Mouse (Mus musculus): Measurements from ENCODE around the gene Mbnl2. TPM values are rescaled to one million over a fixed set of nuclear protein-coding genes. Genes with fewer than 3 reads are reported as not detected.
A peak's percentile ranks its signal among the peaks of the same experiment; 100 is the strongest.
"Not testable (repeated sequence)": the region's sequence is repeated elsewhere in the genome, so short reads cannot be mapped to it uniquely, and the experiment has no call there.

Mbnl2 gene
- total RNA-seq, 2 experiments from 2014 or later, result 312 to 318 TPM

DNA sequence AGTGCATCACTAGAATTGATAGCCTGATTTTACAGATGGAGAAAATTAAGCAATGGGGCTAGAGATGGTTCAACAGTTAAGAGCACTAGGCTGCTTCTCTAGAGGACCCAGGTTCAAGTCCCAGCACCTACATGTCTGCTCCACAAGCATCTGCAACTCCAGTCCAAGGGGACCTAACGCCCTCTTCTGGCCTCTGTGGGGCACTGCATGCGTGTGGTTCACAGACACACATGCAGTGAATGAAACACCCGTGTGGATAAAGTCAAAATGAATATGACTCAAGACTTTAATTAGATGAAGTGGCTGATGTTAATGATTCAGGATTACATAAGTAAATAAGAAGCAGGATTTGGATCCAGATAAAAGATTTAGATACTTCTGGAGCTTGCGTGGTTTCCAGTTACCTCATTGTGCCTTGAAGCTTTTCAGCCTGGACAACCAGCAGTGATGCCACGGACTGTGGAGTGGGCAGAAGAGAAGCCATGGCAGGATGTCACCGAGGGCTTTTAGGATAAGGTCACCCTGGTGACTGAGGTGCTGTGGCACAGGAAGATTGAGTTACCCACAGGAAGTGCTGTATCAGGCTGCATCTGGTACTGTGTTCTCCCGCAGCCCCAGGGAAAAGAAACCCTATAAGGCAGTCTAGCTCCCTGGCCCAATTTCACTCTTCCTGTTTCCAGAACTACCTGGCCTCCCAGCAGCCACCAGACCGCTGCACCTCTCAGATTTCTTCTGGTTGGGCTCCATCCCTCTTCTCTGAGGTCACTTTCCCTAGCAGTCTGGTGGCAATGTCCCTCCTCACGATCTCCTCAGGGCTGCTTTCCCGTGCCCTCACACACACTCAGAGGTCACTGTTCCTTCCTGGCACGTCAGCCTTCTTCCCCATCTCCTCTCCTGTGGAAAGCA, 72.2 kb downstream of the Mbnl2 start:
- DNase-seq, result peak; percentile 33 to 50
- intact Hi-C loops (cut with DNase I), result no loop called here

- DNase-seq, result no peak
- intact Hi-C loops (cut with DNase I), result no loop called here
Observed at GRCm38 (mm10) chr14:120349332-120349731, 73.9 kb downstream of the Mbnl2 start.

- no peak for DNase-seq
- intact Hi-C loops (cut with DNase I), result no loop called here
Observed at GRCm38 (mm10) chr14:120352136-120352843, 76.8 kb downstream of the Mbnl2 start.

DNA sequence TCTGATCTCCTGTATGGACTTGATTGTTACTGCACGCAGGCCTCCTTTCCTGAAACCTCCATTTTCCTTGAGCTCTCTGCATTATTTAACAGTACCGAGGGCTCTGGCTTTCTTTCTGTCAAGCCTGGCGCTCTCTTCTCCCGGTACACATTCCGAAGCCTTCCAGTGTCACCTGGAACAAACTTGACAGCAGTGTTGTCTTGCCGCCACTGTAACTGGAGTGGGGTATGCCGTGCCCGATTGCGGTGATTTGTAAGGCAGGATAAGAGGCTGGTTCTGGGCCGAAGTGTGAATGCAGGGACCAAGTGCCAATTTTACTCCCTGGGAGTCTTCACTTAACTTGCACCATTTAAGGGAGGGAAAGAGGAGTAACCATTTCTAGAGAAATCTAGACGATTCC, 77.7 kb downstream of the Mbnl2 start:
- DNase-seq, result no peak
- intact Hi-C loops (cut with DNase I), result no loop called here

DNA sequence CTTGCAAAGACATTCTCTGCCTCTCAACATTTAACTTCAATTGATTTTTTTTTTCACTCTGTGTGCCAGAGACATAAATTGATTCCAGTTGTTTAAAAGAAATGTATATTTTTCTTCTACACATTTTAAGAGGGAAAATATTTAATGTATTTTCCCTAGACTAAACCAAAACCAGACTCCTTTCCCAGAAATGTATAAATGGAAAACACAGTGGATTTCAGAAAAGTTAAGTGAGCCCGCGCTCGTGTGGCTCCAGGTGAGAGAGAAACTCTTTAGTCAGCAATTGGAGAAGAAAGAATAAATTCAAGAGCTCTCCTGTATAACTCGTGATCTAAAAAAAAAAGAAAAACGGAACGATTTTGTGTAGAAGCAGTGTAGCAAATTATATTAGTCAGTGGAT, 79.1 kb downstream of the Mbnl2 start:
- intact Hi-C loops (cut with DNase I), result no loop called here
- DNase-seq, result no peak

DNA sequence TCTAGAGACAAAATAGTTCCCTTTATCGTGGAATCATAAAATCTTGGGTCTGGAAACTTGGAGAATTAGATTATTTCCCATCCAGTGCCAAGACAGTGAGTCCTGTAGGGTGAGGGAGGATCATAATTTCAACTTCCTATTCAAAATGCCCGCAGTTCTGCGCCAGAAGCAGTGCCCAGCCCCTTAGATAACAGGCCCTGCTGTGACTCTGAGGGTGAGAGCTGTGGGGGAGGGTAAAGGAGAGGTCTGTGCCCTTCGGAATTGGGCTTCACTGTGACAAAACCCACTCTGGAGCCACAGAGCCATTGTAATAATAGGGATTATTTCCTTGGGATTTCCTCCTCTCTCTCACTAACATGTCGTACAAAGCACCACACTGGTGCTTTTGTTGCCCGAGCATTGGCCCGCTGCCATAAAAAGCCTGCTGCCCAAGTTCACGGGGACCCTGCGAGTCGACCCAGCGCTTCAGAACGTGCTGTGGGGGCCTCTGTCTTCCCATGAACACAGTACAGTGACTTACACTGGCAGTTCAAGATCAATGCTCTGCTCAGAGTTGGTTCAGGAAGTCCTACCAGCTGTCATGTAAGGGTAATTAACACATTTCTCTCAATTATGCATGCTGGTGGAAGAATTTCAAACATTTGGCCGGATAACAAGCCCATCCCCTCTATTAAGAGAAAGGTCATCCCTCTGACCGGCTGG, 79.7 kb downstream of the Mbnl2 start:
- DNase-seq, result no peak
- intact Hi-C loops (cut with DNase I), result no loop called here

DNA sequence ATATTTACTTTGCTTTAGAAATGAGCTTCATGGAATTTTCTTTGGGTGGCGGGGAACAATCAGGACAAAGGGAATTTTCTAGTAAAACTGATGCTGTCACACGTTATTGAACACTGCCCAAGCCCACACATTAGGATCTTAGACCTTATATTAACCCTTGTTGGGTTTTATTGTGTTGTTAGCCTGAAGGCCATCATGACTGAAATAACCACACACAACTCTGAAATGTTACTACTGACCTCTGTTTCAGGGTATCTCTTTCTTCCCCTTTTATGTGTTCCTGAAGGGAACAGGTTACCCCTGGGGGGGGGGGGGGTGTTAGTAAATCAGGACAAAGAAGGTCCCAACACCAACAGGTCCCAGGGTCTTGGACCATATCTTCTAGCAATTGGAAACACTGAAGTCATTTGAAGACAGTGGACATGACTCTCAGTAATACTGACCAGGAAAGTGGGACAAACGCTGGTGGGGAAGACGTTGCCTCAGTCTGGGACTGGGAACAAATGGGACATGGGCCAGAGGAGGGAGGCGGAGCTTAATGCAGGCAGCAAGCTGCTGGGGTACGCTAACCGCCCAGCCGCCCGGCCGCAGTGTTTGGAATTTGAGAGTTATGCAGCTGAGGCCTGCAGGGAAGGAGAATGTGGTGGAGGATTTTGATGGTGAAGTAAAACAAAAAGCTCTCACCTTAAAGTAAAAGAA, 80.4 kb downstream of the Mbnl2 start:
- intact Hi-C loops (cut with DNase I), result no loop called here
- DNase-seq, result no peak

- intact Hi-C loops (cut with DNase I), result no loop called here
- DNase-seq, result no peak
Observed at GRCm38 (mm10) chr14:120357321-120358070, 82.0 kb downstream of the Mbnl2 start.

DNA sequence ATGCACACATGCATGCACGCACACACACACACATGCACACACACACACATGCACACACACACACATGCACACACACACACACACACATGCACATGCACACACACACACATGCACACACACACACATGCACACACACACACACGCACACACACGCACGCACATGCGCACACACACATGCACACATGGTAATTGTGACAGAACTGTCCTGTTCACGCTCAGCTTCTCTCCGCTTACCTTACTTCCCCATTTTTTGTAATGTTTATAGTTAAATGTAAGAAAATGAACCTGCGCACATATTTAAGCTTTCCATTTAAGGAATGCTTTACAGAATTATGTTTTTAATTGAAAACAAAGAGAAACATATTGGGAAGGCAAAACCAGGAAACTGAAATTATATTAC, 84.1 kb downstream of the Mbnl2 start:
- intact Hi-C loops (cut with DNase I); DNase-seq: not testable (repeated sequence)

- intact Hi-C loops (cut with DNase I), result no loop called here
Observed at GRCm38 (mm10) chr14:120361121-120361520, 85.7 kb downstream of the Mbnl2 start.

DNA sequence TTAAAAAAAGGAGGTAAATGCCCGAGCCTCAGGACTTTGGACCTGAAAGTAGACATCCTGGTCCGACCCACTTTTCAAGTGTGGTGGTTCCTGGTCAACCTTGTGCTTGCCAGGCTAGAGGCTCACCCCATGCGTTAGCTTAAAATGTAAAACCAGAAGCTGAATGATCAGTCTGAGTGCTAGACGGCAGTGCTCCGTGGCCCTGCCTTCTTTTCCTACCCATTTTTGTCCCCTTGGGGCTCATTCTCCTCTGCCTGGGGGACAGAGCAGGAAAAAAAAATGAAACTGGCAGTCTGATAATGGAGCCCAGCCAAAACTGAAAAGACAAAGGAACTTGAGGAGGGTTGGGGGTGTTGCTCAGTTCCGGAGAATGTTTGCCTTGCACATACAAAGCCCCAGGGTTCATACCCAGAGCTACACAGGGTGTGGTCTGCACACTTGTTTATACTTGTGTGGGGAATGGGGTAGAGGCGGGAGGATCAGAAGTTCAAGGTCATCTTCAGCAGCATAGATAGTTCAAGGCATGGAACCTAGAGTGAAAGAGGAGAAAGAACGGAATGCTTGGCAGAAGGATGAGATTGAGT, 87.0 kb downstream of the Mbnl2 start:
- DNase-seq, result no peak
- intact Hi-C loops (cut with DNase I), result no loop called here

More at GRCm38 (mm10) chr14:120361121-120361520, 85.7 kb downstream of the Mbnl2 start:
- no peak for DNase-seq

GRCm38 (mm10) chr14:120363090-120363818, 87.8 kb downstream of the Mbnl2 start:
- intact Hi-C loops (cut with DNase I), result no loop called here
- no peak for DNase-seq

DNA sequence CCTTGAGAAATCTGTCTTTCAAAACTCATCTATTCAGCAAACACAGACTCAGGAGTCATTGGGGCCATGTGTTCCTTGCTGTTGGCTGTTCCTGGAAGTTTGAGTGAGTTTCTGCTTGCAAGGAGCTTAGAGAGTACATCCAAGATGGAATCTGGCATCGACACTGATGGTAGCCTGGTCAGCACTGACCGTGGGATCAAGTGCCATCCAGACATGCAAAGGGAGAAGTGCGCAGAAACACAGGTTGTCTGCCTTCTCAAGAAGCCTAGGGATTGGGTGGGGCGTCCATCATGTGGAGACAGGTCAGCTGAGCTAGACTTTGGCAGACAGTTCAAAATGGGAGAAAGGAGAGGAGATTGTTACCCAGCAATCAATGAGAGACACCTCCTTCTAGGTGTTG, 89.6 kb downstream of the Mbnl2 start:
- no peak for DNase-seq
- intact Hi-C loops (cut with DNase I), result no loop called here

GRCm38 (mm10) chr14:120366962-120367361, 91.5 kb downstream of the Mbnl2 start:
- intact Hi-C loops (cut with DNase I), result no loop called here
- no peak for DNase-seq

DNA sequence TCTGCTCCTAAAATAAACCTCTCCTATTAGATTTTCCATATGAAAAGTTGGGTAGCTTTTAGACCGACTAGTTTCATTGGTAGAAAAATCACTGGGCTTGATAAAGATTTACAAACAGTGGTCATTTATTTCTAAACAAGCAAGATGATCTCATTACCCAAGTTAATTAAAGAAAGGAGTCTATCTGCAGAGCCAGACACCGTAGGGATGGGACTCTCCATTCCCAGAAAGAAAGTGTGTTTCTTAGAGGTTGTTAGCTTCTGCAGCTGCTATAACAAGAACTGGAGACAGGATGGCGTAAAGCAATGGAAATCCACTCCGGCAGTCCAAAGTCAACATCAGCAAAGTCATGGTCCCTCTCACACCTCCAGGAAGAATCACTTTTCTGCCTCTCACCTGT, 92.1 kb downstream of the Mbnl2 start:
- DNase-seq, result no peak
- intact Hi-C loops (cut with DNase I), result no loop called here

- no peak for DNase-seq
- intact Hi-C loops (cut with DNase I), result no loop called here
Observed at GRCm38 (mm10) chr14:120368456-120368855, 93.0 kb downstream of the Mbnl2 start.

- intact Hi-C loops (cut with DNase I), result no loop called here
- DNase-seq, result no peak
Observed at GRCm38 (mm10) chr14:120368914-120369391, 93.5 kb downstream of the Mbnl2 start.

DNA sequence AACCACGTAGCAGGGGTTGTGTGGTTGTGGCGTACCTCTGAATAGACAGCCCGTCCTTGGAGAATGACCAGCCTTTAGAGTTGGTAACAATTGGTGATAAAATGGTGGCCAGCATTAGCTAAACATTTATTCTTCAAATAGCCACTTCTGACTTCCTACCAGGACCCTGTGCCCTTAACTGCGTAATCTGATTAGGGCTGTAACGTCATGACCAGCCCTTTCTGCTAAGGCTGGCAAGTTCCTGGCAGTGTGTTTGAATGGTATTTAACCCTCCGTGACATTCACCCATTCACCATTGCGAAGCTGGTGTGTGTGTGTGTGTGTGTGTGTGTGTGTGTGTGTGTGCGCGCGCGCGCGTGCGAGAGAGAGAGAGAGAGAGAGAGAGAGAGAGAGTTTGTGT, 94.6 kb downstream of the Mbnl2 start:
- DNase-seq, result no peak
- intact Hi-C loops (cut with DNase I), result no loop called here

DNA sequence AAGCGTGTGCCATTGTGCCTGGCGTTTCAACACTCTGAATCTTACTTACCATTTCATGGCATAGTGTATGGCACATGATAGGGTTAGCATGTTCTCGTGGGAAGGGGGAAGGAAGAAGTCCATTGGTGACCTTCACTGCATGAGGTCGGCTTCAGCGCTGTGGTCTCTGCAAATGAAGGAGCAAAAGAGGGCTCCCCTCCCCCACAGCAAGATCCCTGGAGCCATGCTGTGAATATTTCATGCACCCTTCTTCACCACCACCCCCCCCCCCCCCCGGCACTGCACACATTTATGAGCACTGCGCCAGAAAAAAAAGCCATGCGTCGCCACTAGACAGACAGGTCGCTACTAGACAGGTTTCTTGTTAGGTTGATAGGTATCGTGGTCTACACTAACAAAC, 95.2 kb downstream of the Mbnl2 start:
- intact Hi-C loops (cut with DNase I), result no loop called here
- DNase-seq, result no peak

All from gastrocnemius, postnatal 36 days (tissue).